Mouse (Mus musculus) kidney, adult 11 months (tissue): ENCODE results near the gene Fkbp14.

ENCODE experiments used
- DNase-seq: peaks from one replicate; pipeline ENCODE4 v3.0.0; 2022

The Fkbp14 gene

DNA sequence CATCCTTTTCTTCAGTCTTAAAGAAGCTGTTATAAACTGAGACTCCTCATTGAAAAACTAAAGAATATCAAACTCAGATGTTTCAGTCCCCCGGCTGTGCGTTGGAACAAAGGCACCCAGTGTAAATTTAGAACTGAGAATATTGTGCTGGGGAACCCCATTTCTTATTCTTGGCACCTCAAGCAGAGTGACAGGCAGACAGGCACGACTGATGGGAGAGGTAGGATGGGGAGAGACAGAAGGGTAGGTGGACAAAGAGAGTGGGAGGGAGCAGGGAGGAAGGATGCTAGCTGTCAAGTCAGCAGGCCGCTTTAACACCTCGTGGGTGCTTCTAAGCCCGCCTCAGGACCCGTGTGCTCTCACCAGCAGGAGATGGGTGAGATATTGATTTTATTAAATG is 54.3 kb downstream of the Fkbp14 start:
- no peak for DNase-seq

- DNase-seq, result no peak
Observed at GRCm38 (mm10) chr6:54540252-54540887, 56.7 kb downstream of the Fkbp14 start.

- DNase-seq, result no peak
Observed at GRCm38 (mm10) chr6:54539396-54539795, 57.7 kb downstream of the Fkbp14 start.

DNA sequence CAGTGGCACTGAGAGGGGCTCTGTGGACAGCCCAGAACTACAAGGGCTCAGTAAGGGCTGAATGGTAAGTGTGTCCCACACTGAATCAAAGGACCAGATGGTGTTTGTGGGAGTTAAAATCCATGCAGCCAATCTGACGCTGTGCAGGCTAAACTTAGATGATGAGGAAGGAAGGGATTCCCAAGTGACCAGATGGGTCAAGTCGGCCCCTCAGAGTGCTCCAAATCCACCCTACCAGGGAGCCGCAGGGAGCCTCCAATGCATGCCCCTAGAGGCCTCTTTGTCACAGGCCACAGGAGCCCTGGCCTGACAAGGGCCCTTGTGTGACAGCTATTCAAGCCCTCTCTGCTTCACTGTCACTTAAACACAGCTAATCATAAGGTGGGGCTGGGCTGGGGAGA is 58.3 kb downstream of the Fkbp14 start:
- DNase-seq, result no peak

DNA sequence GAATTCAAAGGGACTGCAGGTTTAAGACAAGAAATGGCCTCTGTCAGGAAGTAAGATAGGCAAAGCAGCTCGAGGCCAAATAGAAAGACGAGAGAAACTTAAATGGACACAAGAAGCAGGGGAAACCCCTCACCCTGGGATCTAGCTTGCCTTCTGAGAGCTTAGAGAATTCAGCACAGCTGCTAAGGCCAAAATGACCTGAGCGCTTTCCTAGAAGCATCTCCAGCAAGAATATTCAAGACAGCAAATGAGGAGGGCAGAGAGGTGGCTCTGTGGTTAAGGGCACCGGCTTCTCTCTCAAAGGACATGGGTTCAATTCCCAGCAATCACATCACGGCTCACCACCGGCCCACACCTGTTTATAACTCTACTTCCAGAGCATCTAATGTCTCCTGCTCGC is 60.1 kb downstream of the Fkbp14 start:
- no peak for DNase-seq

GRCm38 (mm10) chr6:54535485-54535884 is 61.6 kb downstream of the Fkbp14 start:
- DNase-seq, result no peak

DNA sequence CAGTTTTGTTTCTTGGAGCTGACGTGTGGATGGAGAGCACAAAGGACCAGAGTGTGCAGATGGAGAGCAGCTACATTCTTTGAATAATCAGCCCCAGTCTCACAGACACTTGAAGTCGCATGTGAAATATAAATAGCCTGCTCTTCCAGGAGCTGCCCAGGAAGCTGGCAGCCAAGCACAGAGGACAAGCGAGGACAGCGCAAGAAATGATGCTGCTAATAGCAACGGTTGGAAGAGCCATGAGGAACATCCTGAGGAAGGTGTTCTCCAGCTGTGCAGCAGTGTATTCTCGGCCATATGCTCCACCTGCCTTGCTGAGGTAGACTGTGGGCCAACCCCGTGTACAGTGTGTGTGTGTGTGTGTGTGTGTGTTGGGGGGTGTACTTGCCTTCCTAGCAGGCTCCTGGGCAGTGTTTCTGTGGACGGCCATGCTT is 66.0 kb downstream of the Fkbp14 start:
- DNase-seq, result no peak

DNA sequence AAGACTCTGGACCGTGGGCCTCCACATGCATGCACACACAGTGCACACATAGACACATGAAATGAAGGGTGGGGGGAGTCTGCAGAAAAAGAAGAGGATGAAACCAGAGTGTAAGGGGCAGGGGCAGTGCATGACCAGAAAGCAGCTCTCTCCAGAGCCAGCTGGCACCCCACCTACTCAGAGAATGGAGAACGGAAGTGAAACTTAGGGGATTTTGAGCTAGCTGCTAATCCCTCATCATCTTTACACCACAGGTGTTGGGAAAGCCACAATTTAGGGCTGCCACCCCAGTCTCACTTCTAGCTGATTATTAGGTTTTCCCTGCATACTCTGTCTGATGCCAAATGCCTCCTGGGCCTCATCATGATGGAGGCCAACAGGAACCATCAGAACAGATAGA is 66.9 kb downstream of the Fkbp14 start:
- no peak for DNase-seq

- no peak for DNase-seq
Observed at GRCm38 (mm10) chr6:54528666-54529065, 68.4 kb downstream of the Fkbp14 start.
